Mouse (Mus musculus) CH12F3 (cell line): ENCODE results near the gene Cxcl15.
"Not testable (repeated sequence)": the region's sequence is repeated elsewhere in the genome, so short reads cannot be mapped to it uniquely, and the experiment has no call there.

Source experiments
- in situ Hi-C: fragments of 300-500 bp; cut with MboI; formaldehyde crosslinking; loops from 2 replicates; pipeline ENCODE4 v1.14.3; 2020; ENCODE audit warnings: low sequenced_read_pairs

Cxcl15 gene

DNA sequence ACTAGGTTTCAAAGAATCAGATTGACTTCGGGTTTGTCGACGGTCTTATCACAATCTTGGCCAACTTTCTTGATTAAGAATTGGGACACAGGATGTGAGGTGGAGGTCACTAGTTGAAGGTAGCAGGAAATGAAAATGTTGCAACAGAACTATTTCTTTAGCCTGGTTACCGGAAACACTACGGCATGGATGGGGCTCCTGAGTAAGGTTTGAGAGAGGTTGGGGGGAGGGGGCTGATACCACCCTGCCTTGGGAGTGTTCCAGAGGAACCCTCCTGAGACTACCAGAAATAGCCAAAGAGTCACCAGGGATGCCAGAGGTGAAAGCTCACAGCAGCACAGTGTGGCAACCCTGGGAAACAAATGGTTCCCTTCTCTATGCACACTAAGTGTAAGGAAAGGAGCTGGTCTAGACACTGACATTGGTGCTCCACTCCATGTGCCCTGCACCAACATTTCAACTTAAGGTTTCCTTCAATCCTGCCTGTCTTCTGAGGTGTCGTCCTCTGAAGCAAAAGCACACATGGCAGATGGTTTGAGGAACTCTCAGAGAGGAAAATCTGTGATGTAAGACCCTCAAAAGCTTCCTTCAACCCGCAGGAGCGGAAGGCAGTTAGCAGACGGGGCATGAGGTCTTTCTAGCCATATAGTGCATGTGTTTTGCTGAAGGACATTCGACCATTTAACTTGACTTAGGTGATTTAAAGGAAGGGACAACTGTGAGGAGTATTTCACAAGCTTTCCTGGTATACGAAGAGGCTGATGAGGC, 4.8 kb upstream of the Cxcl15 start:
- in situ Hi-C loops, result loop anchor here (10.0 kb wide), 1 partner anchor 135 kb away; no protein-coding TSS in a partner anchor

GRCm38 (mm10) chr5:90790074-90790502, 4.2 kb upstream of the Cxcl15 start:
- in situ Hi-C loops, result no loop called here

DNA sequence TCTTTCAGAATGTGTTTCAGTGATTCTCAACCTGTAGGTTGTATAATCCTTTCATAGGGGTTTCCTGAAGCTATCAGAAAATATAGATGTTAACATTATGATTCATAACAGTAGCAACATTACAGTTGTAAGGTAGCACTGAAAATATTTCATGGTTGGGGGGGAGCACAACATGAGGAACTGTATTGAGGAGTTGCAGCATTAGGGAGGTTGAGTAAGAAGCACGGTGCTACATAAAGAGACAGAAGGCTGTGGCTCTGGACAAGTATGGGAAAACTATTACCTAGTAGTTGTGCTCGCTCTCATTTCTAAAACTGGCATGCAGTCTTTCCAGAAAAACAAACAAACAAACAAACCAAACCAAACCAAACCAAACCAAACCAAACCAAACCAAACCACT, 1.1 kb downstream of the Cxcl15 start:
- in situ Hi-C loops, result not testable (repeated sequence)

GRCm38 (mm10) chr5:90804574-90804973, 10.2 kb downstream of the Cxcl15 start:
- in situ Hi-C loops, result no loop called here

DNA sequence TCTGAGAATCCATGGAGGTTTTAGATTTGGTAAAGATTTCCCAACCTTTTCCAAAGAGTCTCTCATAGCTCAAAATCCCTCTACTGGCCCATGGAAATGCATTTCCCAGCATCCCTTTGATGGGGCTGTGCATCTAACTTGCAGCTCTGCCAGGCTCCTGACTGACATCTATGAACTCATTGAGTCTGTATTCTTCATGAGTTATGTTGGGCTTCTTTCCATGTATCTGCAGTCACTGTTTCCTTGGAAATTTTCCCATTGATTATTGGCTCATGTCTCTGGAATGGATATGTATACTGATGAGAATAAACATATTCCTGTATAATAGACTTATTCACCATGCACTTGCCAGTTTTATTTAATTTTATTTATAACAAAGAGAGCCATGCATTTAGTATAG, 11.7 kb downstream of the Cxcl15 start:
- in situ Hi-C loops, result no loop called here

DNA sequence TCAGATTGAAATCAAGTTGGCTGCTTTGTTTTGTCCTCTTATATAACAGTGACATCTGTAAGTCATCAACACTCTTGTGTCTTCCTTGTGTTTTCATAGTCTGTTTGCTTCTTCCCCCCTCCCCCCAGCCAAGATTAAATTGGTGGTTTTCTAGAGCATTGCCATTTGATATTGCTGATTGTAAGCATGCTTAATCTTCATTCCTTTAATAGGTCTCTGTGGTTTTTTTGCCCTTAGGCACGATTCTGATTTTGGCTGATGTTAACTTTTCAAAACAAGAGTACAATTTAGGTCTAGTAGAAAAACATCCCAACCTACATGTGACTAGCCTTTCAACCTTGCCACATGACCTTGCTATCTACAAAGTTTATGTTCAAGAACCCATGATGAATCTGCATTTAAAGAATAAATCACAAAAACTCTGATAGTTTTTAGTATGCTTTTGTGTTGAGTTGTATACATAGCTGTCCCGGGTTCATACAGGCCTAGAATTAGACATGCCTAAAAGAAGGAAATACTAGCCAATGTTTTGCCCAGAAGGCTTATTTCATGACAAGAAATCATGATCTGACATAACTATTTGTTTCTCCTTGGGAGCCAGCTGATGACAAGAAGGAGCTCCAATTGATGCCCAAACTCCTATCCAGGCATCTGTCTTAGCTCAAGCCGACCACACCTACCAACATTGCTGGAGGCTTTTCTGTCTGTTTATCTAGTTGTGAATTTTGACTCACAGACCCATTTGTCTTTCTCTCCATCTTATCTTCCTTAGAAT, 13.0 kb downstream of the Cxcl15 start:
- in situ Hi-C loops, result no loop called here

- in situ Hi-C loops, result no loop called here
Measured at GRCm38 (mm10) chr5:90819756-90820155, 25.4 kb downstream of the Cxcl15 start.

- in situ Hi-C loops, result no loop called here
Measured at GRCm38 (mm10) chr5:90832145-90832767, 37.9 kb downstream of the Cxcl15 start.

DNA sequence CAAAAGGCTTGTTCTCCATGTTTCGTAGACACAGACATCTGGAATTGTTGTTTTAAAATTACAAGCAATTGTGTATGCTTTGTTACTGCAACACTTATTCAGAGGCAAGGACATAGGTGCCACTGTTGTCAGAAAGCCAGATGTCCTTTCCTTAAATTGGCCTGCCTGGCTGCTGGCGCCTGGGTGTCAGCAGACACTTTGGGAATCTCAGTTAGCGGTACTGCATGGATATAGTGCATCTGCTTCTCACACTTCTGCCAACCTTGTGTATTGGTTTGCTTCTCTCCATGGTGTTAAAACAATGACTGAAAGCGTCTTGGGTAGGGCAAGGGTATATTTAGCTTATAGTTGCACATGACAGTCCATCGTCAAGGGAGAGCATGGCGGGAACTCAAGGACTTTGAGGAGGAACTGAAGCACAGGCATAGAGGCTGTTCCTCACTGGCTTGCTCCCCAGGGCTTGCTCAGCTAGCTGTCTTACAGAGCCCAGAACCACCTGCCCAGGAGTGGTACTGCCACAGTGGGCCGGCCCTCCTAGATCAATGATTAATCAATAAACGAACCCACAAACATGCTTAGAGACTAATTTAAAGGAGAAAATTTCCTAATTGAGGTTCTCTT, 38.5 kb downstream of the Cxcl15 start:
- in situ Hi-C loops, result no loop called here

DNA sequence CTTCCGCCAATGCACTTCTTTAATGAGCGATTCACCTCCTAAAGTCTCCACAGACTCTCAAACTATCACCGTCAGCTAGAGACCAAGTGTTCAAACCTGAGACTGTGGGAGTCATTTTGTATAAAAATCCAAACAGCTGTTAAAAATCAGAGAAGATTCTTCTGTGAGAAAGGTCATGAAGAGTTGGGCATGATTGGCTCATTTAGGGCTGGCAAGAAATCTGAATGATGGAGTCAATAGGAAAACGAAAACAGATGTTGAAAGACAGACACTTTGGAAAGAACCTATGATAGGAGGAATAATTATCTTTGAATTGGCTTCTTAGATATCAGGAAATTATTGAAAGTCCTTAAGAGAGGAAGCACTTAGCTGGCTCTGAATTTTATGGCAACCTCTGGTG, 40.1 kb downstream of the Cxcl15 start:
- in situ Hi-C loops, result no loop called here

DNA sequence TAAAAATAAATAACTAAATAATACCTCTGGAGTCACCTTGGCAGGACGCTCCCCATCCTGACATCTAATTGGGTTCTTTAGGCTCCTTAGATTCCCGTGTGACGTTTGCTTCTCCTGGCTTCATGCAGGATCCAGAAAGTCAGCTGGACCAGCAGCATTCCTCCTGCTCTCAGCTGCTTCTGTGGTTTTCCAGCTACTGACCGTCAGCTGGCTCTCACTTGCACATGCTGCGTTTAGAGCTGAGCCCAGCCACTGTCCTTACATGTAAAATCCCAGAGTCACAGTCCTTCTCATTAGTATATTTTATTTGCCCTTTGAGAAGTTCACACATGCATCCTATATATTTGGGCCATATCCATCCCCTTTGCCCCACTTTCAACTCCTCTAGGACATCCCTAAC, 44.2 kb downstream of the Cxcl15 start:
- in situ Hi-C loops, result no loop called here

DNA sequence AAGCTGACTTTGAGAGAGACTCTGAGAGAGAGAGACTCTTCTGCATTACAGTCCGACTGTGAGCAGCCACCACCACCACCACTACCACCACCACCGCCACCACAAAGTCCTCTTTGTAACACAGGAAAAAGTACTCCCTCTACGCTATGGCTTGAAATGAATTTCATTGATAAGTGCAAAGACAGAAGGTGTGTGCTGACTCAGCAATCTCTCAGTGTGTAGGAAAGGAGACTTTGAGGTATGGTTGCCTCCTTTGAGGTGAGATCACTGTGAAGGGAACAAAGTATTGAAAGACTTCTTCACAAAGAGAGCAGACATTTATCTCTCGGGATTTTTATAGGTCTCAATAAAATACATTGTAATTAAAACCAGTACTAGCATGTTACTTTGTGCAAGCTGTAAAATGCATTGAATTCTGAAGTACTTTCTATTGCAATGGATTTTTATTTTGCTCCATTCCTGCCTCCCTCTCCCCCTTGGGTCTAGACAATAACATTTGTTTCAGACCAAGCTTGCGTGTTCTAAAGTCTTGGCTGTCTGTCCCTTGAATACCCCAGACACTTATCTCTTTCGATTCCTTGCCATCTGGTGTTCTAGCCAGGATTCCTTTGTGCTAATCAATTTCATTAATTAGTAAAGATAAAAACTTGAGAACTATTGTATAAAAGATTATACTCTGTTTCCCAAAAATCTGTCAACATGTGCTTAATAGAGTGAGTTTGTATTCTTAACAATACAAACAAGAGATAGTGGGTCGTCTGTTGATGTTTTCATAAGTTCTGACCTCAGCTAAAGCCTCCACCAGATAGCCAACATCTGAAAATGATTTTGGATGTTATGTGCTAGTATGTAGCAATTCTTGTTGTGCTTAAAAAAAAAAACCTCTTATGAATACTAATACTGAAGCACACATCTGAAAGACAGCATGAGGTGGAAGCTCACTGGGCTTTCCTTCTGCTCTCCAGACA, 46.9 kb downstream of the Cxcl15 start:
- in situ Hi-C loops, result no loop called here

GRCm38 (mm10) chr5:90843891-90844290, 49.6 kb downstream of the Cxcl15 start:
- in situ Hi-C loops, result no loop called here

DNA sequence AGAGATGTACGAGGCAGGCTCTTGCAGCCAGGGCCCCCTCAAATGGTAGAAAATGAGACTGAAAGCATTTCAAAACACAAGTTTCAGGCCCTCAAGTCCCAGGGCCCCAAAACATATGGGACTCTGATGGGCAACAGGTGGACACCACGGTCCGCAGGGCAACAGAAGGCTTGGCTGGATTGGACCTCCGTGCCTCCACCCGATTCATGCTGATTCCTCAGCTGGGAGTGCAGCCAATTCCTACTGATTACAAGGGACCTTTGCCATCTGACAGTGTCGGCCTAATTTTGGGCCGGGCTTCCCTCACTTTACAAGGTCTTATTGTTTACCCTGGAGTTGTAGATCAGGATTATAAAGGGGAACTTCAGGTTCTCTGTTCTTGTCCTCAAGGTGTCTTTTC, 55.8 kb downstream of the Cxcl15 start:
- in situ Hi-C loops, result not testable (repeated sequence)

DNA sequence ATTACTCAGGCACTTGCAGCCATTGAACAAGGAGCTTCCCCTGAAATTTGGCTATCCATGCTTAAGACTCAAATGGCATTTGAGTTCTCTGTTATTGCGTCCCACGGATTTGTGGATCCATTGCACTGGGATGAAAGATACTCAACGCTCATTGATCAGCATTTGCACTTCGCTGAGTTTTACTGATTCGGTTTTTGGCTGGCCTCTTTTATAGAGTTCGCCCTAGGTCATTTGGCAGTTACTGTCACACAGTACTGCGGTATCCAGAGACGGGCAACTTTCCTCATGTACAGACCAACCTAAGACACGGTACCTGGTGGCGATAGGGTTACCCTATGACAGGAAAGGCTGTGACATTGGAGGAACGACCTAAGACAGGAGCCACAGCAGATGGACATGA, 57.1 kb downstream of the Cxcl15 start:
- in situ Hi-C loops, result not testable (repeated sequence)
